Mouse (Mus musculus): Measurements from ENCODE around the gene Tspan18. TPM values are rescaled to one million over a fixed set of nuclear protein-coding genes. Genes with fewer than 3 reads are reported as not detected.

Tspan18 gene
- total RNA-seq, 1 experiment: 1.4 TPM

DNA sequence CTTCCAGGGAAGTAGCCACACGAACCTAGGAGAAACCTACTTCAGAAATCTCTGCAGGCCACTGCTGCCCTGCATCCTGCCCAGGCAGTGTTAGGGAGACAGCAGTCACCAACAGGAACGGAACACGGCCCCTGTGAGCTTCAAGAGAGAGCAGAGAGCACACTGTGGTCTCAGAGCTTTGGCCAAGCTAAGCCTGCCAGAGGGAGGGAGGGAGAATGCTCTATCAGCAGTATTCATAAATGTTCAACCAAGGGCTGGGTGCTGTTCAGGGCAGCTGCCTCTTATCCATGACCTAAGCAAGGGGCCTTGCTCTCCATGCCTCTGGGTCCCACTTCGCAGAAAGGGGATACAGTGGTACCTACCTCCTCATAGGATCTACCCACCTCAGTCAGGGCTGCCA is 51.7 kb downstream of the Tspan18 start:
- in situ Hi-C loops (cut with MboI; ENCODE audit: low sequenced_read_pairs in 2 of 2, unreplicated experiment in 2 of 2): no loop called here
- TF ChIP-seq CHD2 (IDR thresholded peaks at IDR 0.05; ENCODE audit: low read depth, low read length): no peak
- TF ChIP-seq MAFK (IDR thresholded peaks at IDR 0.05; ENCODE audit: insufficient read depth, low read depth, low read length): no peak
- no peak for TF ChIP-seq ZC3H11A (IDR thresholded peaks at IDR 0.05; ENCODE audit: borderline replicate concordance, low read depth, low read length)
- TF ChIP-seq ZNF384 (IDR thresholded peaks at IDR 0.05; ENCODE audit: low read depth, low read length): no peak
- TF ChIP-seq HCFC1 (IDR thresholded peaks at IDR 0.05; ENCODE audit: borderline replicate concordance, insufficient read depth, low read length): no peak
- Histone ChIP-seq H3K9ac (ENCODE audit: insufficient read depth, low read depth, low read length, poor library complexity, severe bottlenecking) (no peak overlapping the region), H3K36me3 (ENCODE audit: control insufficient read depth, insufficient read depth, low read length, poor library complexity, severe bottlenecking) (no peaks in the 10 kb centered on the region), H3K9me3 (ENCODE audit: control insufficient read depth, insufficient read depth, low read depth, low read length) (no peaks in the 10 kb centered on the region), H3K4me1 (ENCODE audit: control insufficient read depth in 2 of 2, insufficient read depth in 2 of 2, low read length in 2 of 2, poor library complexity in 1 of 2) (no peaks in the 10 kb centered on the region), H3K4me3 (ENCODE audit: insufficient read depth in 1 of 2, low read depth in 1 of 2, low read length in 2 of 2, poor library complexity in 1 of 2, severe bottlenecking in 1 of 2) (no peak overlapping the region), H3K27ac (ENCODE audit: insufficient read depth, low read depth, low read length, poor library complexity, severe bottlenecking) (no peak overlapping the region)
- no peak for DNase-seq (ENCODE audit: low read depth, low spot score)

DNA sequence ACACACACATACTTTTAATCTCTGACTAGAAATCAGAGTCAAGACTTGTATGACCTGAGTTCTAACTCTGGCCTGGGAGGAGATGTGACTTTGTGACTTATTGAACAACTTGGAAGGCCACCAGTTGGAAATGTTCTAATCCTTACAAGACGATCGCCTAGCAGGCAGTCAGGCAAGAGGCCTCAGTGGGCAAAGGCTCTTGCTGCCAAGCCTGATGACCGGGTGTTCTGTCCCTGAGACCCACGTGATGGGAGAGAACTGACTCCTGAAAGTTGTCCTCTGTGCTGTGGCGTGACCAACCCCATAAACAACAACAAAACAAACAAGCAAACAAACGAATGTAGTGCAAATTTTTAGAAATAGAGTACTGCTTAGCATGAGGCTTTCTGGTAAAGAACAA is 52.8 kb downstream of the Tspan18 start:
- no peak overlapping the region for H3K9ac ChIP-seq (ENCODE audit: insufficient read depth, low read depth, low read length, poor library complexity, severe bottlenecking)
- DNase-seq (ENCODE audit: low read depth, low spot score): no peak
- H3K9me3 ChIP-seq (ENCODE audit: control insufficient read depth, insufficient read depth, low read depth, low read length): no peaks in the 10 kb centered on the region
- no peak overlapping the region for H3K4me3 ChIP-seq (ENCODE audit: insufficient read depth in 1 of 2, low read depth in 1 of 2, low read length in 2 of 2, poor library complexity in 1 of 2, severe bottlenecking in 1 of 2)
- H3K4me1 ChIP-seq (ENCODE audit: control insufficient read depth in 2 of 2, insufficient read depth in 2 of 2, low read length in 2 of 2, poor library complexity in 1 of 2): no peaks in the 10 kb centered on the region
- TF ChIP-seq HCFC1 (IDR thresholded peaks at IDR 0.05; ENCODE audit: borderline replicate concordance, insufficient read depth, low read length) (no peak), ZC3H11A (IDR thresholded peaks at IDR 0.05; ENCODE audit: borderline replicate concordance, low read depth, low read length) (no peak)
- in situ Hi-C loops (cut with MboI; ENCODE audit: low sequenced_read_pairs in 2 of 2, unreplicated experiment in 2 of 2): no loop called here
- no peaks in the 10 kb centered on the region for H3K36me3 ChIP-seq (ENCODE audit: control insufficient read depth, insufficient read depth, low read length, poor library complexity, severe bottlenecking)
- no peak overlapping the region for H3K27ac ChIP-seq (ENCODE audit: insufficient read depth, low read depth, low read length, poor library complexity, severe bottlenecking)

DNA sequence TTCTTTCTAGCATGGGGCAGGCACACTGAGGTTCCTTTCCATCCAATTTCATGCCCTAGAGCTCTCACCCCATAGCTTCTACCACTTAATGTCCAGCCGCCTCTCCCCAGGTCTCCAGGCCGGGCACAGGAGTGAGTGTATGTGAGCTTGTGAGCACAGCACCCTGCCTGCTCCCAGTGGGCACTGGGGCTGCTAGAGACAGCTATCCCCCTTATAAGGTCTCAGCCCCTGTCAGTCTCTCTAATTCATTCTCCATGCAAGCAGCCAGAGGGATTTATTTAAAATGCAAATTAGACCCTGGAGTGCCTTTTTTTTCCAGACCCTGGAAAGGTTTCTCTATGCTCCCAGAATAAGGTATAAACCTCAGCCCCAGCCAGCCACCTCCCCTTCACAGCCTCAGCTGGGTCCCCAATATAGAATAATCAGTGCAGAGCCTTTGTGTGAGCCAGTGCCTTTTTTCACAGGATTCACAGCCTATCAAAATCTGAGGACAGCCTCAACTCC is 54.1 kb downstream of the Tspan18 start:
- Histone ChIP-seq H3K4me3 (ENCODE audit: insufficient read depth in 1 of 2, low read depth in 1 of 2, low read length in 2 of 2, poor library complexity in 1 of 2, severe bottlenecking in 1 of 2) (no peak overlapping the region), H3K27ac (ENCODE audit: insufficient read depth, low read depth, low read length, poor library complexity, severe bottlenecking) (no peak overlapping the region), H3K36me3 (ENCODE audit: control insufficient read depth, insufficient read depth, low read length, poor library complexity, severe bottlenecking) (no peaks in the 10 kb centered on the region), H3K9me3 (ENCODE audit: control insufficient read depth, insufficient read depth, low read depth, low read length) (no peaks in the 10 kb centered on the region), H3K9ac (ENCODE audit: insufficient read depth, low read depth, low read length, poor library complexity, severe bottlenecking) (no peak overlapping the region), H3K4me1 (ENCODE audit: control insufficient read depth in 2 of 2, insufficient read depth in 2 of 2, low read length in 2 of 2, poor library complexity in 1 of 2) (no peaks in the 10 kb centered on the region)
- in situ Hi-C loops (cut with MboI; ENCODE audit: low sequenced_read_pairs in 2 of 2, unreplicated experiment in 2 of 2): no loop called here
- no peak for DNase-seq (ENCODE audit: low read depth, low spot score)
- no peak for TF ChIP-seq HCFC1 (IDR thresholded peaks at IDR 0.05; ENCODE audit: borderline replicate concordance, insufficient read depth, low read length)
- TF ChIP-seq MAFK (IDR thresholded peaks at IDR 0.05; ENCODE audit: insufficient read depth, low read depth, low read length): no peak
- no peak for TF ChIP-seq ZC3H11A (IDR thresholded peaks at IDR 0.05; ENCODE audit: borderline replicate concordance, low read depth, low read length)
- no peak for TF ChIP-seq ZNF384 (IDR thresholded peaks at IDR 0.05; ENCODE audit: low read depth, low read length)
- no peak for TF ChIP-seq CHD2 (IDR thresholded peaks at IDR 0.05; ENCODE audit: low read depth, low read length)

DNA sequence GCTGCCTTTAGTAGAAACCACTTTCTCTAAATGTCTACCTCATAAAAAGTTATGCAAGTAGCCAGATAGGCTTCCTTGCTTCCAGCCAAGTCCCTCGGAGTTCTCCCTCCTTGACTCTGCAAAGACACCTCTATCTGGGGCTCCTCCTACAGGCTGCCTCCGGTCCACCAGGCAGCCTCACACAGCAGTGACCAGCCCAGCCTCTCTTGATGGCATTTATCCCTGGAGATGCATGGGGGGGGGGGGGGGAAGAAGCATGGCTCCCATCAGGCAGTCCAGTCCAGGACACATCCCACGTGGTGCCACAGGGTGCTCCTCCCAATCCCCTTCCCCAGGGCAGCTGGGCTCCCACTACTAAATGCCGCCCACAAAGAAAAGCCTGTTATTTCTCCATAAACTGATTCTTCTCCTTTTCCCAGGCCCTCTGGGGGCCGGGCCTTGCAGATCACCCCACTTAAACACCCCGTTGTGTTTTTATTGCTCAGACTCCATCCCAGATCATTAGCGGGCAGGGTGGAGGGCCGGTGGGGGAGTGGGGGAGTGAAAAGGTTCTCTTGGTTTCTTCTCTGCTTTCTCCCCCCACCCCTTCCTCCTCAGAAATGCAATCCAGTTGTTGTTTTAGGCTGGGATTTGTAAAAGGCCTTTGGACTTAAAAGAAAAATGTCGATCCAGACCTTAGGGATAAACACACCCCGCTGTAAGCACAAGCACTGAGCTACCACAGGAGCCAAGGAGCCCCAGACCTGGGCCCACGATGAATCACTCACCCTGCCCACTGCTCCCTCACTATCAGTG is 55.9 kb downstream of the Tspan18 start:
- Histone ChIP-seq H3K4me3 (ENCODE audit: insufficient read depth in 1 of 2, low read depth in 1 of 2, low read length in 2 of 2, poor library complexity in 1 of 2, severe bottlenecking in 1 of 2) (no peak overlapping the region), H3K9me3 (ENCODE audit: control insufficient read depth, insufficient read depth, low read depth, low read length) (no peaks in the 10 kb centered on the region), H3K27ac (ENCODE audit: insufficient read depth, low read depth, low read length, poor library complexity, severe bottlenecking) (no peak overlapping the region), H3K4me1 (ENCODE audit: control insufficient read depth in 2 of 2, insufficient read depth in 2 of 2, low read length in 2 of 2, poor library complexity in 1 of 2) (no peaks in the 10 kb centered on the region), H3K36me3 (ENCODE audit: control insufficient read depth, insufficient read depth, low read length, poor library complexity, severe bottlenecking) (no peaks in the 10 kb centered on the region), H3K9ac (ENCODE audit: insufficient read depth, low read depth, low read length, poor library complexity, severe bottlenecking) (no peak overlapping the region)
- DNase-seq (ENCODE audit: low read depth, low spot score): no peak
- in situ Hi-C loops (cut with MboI; ENCODE audit: low sequenced_read_pairs in 2 of 2, unreplicated experiment in 2 of 2): no loop called here
- no peak for TF ChIP-seq HCFC1 (IDR thresholded peaks at IDR 0.05; ENCODE audit: borderline replicate concordance, insufficient read depth, low read length)
- no peak for TF ChIP-seq MAFK (IDR thresholded peaks at IDR 0.05; ENCODE audit: insufficient read depth, low read depth, low read length)
- no peak for TF ChIP-seq ZC3H11A (IDR thresholded peaks at IDR 0.05; ENCODE audit: borderline replicate concordance, low read depth, low read length)
- no peak for TF ChIP-seq ZNF384 (IDR thresholded peaks at IDR 0.05; ENCODE audit: low read depth, low read length)
- no peak for TF ChIP-seq CHD2 (IDR thresholded peaks at IDR 0.05; ENCODE audit: low read depth, low read length)
